Mouse (Mus musculus) adrenal gland, adult (tissue): ENCODE results near the gene Ddx58.

Source experiments
- DNase-seq, 2 experiments: peaks; one replicate each; pipeline ENCODE4 v3.0.0; 2022 to 2023; ENCODE audit warnings: low spot score in 1 of 2; ENCODE audit not compliant: inconsistent age in 2 of 2

Ddx58 gene

GRCm38 (mm10) chr4:40239409-40240271 is at the start of gene Ddx58:
Ddx58 (minus strand) TSS chr4:40239828.
- peak; percentile 56 to 87 for DNase-seq

GRCm38 (mm10) chr4:40289046-40289445 is 49.4 kb upstream of the Ddx58 start:
- DNase-seq, result peak; percentile 17 to 80

DNA sequence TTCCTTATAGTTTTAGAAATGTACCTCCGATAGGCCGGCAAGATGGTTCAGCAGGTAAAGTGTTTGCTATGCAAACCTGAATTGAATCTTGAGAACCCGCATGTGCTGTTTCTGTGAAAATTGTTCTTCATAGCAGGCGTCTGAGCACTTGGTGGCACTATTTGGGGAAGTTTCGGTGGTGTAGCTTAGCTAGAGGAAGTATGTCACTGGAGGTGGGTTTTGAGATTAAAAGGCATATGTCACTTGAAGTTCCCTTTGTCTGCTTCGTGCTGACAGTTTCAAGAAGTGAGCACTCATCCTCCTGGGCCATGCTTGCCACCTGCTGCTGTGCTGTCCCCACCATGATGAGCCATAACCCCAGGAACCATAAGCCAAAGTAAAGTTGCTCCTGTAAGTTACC is 47.8 kb upstream of the Ddx58 start:
- DNase-seq, result no peak

- DNase-seq, result peak; percentile 70 to 93
Measured at GRCm38 (mm10) chr4:40285582-40285981, 46.0 kb upstream of the Ddx58 start.

DNA sequence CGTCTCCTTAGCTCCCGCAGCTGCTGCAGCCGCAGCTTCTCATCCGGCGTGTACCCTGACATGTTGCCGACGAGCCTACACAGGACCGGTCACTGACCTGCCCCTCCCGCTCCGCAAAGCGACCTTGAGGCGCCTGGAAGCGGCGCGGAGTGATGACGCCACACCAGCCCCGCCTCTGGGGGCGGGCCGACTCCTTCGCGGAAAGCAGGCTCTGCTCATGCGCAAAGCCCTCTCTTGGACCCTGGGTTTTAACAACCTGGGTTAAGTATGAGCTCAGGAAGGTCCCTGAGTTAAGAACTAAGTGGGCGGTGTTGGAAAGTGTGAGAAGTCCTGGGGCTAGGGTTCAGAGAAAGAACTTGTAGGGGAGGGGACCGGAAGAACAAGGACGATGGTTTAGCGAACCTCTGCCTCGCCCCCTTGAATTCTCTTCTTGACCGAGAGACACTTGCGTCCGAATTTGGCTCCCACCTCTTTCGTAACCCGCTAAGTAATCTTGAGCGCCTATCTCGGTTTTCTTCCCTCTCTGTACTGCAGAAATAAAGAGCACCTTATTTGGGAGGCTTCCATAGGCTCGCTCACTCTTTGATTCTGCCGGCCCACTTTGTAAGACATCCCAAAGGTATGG is 39.8 kb upstream of the Ddx58 start, which contains the start of gene Ndufb6:
Ndufb6 (minus strand) TSS at position 146 of the 625 bp plus-strand sequence.
- peak; percentile 96 to 99 for DNase-seq

DNA sequence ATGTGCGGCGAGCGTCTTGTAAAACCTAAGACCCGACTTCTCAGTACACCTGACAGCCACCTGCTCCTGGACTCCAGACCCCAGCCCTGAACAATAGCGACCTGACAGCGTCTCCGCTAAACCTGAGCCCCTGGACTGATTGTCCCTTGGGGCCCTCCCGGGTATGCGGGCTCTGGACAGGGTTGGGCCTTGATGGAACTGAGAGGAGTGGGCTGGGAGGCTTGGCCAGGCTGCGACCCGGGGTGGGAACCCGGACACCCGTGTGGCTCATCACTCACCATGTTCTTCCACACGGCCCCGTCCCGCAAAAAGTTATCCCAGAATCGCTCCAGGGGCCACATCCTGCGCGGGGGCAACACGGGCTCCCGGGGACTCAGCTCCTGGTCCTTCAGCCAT is 39.2 kb upstream of the Ddx58 start:
- DNase-seq, result no peak

GRCm38 (mm10) chr4:40269430-40270032 is 29.9 kb upstream of the Ddx58 start, which contains the start of the genes Smim27 and Topors:
Smim27 (plus strand) TSS chr4:40269579.
Topors (minus strand) TSS chr4:40269850.
- peak; percentile 97 to 99 for DNase-seq

DNA sequence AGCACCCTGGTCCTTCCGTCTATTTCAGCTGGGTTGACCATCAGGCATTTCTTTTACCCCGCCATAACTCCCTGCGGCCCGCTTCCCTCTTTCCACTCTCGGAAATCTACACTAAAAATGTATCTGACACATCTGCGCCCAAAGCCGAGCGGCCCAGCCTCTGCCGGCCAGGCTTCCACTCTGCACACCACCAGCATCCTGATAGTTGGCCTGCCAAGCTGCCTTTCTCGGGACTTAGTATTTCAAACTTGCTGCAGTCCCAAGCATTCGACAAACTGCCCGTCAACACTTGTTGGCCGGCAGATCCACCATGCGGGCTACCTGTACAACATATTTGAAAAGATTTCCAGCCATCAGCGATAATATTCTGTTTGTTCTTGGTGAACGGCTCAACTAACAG is 29.2 kb upstream of the Ddx58 start:
- no peak for DNase-seq

GRCm38 (mm10) chr4:40268204-40268813 is 28.7 kb upstream of the Ddx58 start:
- DNase-seq, result peak; percentile 94 to 98

- DNase-seq, result peak in 1 of 2 experiments; percentile 75
Measured at GRCm38 (mm10) chr4:40267681-40268080, 28.1 kb upstream of the Ddx58 start.

DNA sequence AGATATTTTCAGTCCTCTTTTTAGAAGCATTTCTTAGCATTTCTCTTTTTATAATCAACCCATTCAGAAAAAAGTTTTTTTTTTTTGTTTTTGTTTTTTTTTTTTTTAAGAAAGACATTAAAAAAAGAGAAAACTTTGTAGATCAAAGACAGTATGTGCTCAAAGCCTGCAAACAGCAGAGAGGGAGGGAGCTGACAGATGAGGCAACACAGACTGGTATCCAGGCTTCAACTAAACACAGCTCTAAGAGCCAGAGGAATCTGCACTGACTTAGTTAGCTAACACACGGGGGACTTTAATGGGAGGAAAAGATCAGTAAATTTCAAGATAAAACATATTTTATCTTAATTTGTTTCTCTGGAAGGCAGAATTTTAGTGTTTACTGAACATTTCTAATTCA is 24.7 kb upstream of the Ddx58 start:
- no peak for DNase-seq

GRCm38 (mm10) chr4:40254385-40255103 is 14.9 kb upstream of the Ddx58 start:
- DNase-seq, result no peak

DNA sequence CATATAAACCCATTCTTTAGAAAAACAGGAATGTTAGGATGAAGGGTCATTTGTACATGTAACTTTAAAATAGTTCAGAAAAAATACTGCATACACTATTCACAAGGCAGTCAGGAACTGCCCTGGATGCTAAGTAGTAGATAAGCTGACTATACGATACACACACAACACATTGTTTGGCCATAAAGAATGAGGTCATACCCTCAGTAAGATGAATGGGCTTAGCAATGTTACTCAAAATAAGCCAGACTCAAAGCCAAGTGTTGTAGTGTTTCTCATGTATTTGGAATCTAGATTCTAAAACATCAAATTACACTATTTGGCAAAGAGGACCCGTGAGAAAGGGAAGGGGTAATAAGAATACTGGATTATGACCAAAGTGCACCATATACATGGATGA is 14.1 kb upstream of the Ddx58 start:
- no peak for DNase-seq

- DNase-seq, result no peak
Measured at GRCm38 (mm10) chr4:40250984-40251383, 11.4 kb upstream of the Ddx58 start.

- no peak for DNase-seq
Measured at GRCm38 (mm10) chr4:40244035-40244434, 4.4 kb upstream of the Ddx58 start.

DNA sequence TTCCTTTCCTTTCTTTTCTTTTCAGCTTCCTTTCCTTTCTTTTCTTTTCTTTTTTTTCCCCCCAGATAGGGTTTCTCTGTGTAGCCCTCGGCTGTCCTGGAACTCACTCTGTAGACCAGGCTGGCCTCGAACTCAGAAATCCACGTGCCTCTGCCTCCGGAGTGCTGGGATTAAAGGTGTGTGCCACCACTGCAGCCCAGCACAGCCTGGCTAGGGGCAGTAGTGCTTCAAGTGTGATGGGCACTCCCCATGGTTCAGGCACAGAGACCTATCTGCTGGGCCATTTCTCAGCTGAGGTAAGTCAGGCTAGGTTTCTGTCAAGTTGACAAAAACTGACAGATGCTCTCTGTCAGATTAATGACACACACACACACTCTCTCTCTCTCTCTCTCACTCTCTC is 3.4 kb upstream of the Ddx58 start:
- DNase-seq, result no peak

- no peak for DNase-seq
Measured at GRCm38 (mm10) chr4:40241928-40242327, 2.3 kb upstream of the Ddx58 start.

DNA sequence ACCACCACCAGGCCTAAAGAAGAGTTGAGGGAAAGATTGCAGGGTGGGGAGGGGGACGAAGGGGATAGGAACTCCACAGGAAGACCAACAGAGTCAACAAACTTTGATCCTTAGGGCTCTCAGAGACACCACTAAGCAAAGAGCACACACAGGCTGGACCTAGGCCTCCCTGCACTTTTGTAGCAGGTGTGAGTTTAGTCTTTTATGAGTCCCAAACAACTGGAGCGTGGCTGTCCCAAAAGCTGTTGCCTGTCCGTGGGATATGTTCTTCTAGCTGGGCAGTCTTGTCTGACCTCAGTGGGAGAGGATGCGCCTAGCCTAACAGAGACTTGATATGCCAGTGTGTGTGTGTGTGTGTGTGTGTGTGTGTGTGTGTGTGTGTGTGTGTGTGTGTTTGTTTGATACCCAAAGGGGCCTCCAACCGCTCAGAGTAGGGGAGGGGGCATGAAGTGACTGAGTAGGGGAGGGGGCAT is 680 bp upstream of the Ddx58 start:
- DNase-seq, result peak in 1 of 2 experiments; percentile 62

- peak; percentile 78 to 92 for DNase-seq
Measured at GRCm38 (mm10) chr4:40238483-40239408, 882 bp downstream of the Ddx58 start.
